Mouse (Mus musculus) MEL (cell line): ENCODE data around the gene Commd6. TPM values are rescaled to one million over a fixed set of nuclear protein-coding genes. Genes with fewer than 3 reads are reported as not detected.

Experiments used
- DNase-seq: peaks from one replicate; pipeline ENCODE4 v3.0.0; 2011; ENCODE audit warnings: low read depth, low spot score
- H3K27ac ChIP-seq: 2 replicates; pipeline ENCODE4 v1.5.1; 2012; ENCODE audit warnings: low read depth, mild to moderate bottlenecking, control low read depth, low read length, moderate library complexity; ENCODE audit not compliant: control insufficient read depth
- H3K27me3 ChIP-seq, 2 experiments: fragments of 150-350 bp in 1 of 2; sonication (generic) in 1 of 2; 2 replicates each; pipeline ENCODE4 v1.6.1; 2012; ENCODE audit warnings: low read length in 2 of 2, mild to moderate bottlenecking in 2 of 2, improper control_type of control experiment in 1 of 2, moderate library complexity in 1 of 2; ENCODE audit not compliant: insufficient read depth in 2 of 2, control insufficient read depth in 1 of 2
- H3K36me3 ChIP-seq, 2 experiments: 2 replicates each; pipeline ENCODE4 v1.6.1; 2012 to 2014; ENCODE audit warnings: low read length in 2 of 2, improper control_type of control experiment in 1 of 2, inconsistent platforms in 1 of 2, mild to moderate bottlenecking in 1 of 2; ENCODE audit not compliant: insufficient read depth in 2 of 2, control insufficient read depth in 1 of 2
- H3K4me1 ChIP-seq, 2 experiments: fragments of 150-350 bp in 1 of 2; sonication (generic) in 1 of 2; 2 replicates each; pipeline ENCODE4 v1.6.1; 2012; ENCODE audit warnings: low read length in 2 of 2, improper control_type of control experiment in 1 of 2, mild to moderate bottlenecking in 1 of 2; ENCODE audit not compliant: insufficient read depth in 2 of 2, control insufficient read depth in 1 of 2
- H3K4me3 ChIP-seq, 2 experiments: fragments of 150-350 bp in 1 of 2; sonication (generic) in 1 of 2; 2 replicates each; pipeline ENCODE4 v1.5.1; 2012; ENCODE audit warnings: low read depth in 2 of 2, low read length in 2 of 2, mild to moderate bottlenecking in 2 of 2, moderate library complexity in 2 of 2, control low read depth in 1 of 2, improper control_type of control experiment in 1 of 2; ENCODE audit not compliant: control insufficient read depth in 1 of 2, insufficient read depth in 1 of 2
- H3K79me2 ChIP-seq: 2 replicates; pipeline ENCODE4 v1.6.1; 2012; ENCODE audit warnings: mild to moderate bottlenecking, low read length, moderate library complexity; ENCODE audit not compliant: control insufficient read depth, poor library complexity, insufficient read depth
- H3K9ac ChIP-seq: 2 replicates; pipeline ENCODE4 v1.6.1; 2012; ENCODE audit warnings: low read depth, mild to moderate bottlenecking, control low read depth, low read length, moderate library complexity; ENCODE audit not compliant: control insufficient read depth, poor library complexity, severe bottlenecking
- H3K9me3 ChIP-seq: fragments of 150-350 bp; sonication (generic); replicated peaks from 2 replicates; pipeline ENCODE4 v1.6.1; 2012; ENCODE audit warnings: mild to moderate bottlenecking, low read length, improper control_type of control experiment, moderate library complexity; ENCODE audit not compliant: insufficient read depth
- BHLHE40 ChIP-seq: IDR thresholded peaks from 2 replicates; pipeline ENCODE4 v1.6.1; 2012; ENCODE audit warnings: low read depth, mild to moderate bottlenecking, inconsistent platforms, low read length, improper control_type of control experiment, borderline replicate concordance
- CHD1 ChIP-seq: IDR thresholded peaks from 2 replicates; pipeline ENCODE4 v1.6.1; 2012; ENCODE audit warnings: low read depth, mild to moderate bottlenecking, inconsistent platforms, low read length, improper control_type of control experiment
- CTCF ChIP-seq, 3 experiments: IDR thresholded peaks in 2 of 3; conservative IDR thresholded peaks in 1 of 3; 2 replicates each; pipeline ENCODE4 v1.5.1; 2011 to 2012; ENCODE audit warnings: low read length in 3 of 3, low read depth in 2 of 3, mild to moderate bottlenecking in 2 of 3, improper control_type of control experiment in 1 of 3, inconsistent platforms in 1 of 3, mixed read lengths in 1 of 3, moderate library complexity in 1 of 3; ENCODE audit not compliant: control insufficient read depth in 1 of 3, insufficient read depth in 1 of 3, poor library complexity in 1 of 3, severe bottlenecking in 1 of 3
- E2F4 ChIP-seq: IDR thresholded peaks from 2 replicates; pipeline ENCODE4 v1.6.1; 2011; ENCODE audit warnings: low read depth, low read length, improper control_type of control experiment, borderline replicate concordance
- ELF1 ChIP-seq: IDR thresholded peaks from 2 replicates; pipeline ENCODE4 v1.6.1; 2014; ENCODE audit warnings: low read depth, mild to moderate bottlenecking, inconsistent platforms, low read length, improper control_type of control experiment, moderate library complexity
- EP300 ChIP-seq, 2 experiments: IDR thresholded peaks; 2 replicates each; pipeline ENCODE4 v1.6.1; 2011; ENCODE audit warnings: improper control_type of control experiment in 2 of 2, low read length in 2 of 2, low read depth in 1 of 2, mild to moderate bottlenecking in 1 of 2
- ETS1 ChIP-seq: IDR thresholded peaks from 2 replicates; pipeline ENCODE4 v1.6.1; 2012; ENCODE audit warnings: low read depth, mild to moderate bottlenecking, inconsistent platforms, low read length, improper control_type of control experiment, moderate library complexity
- GABPA ChIP-seq: IDR thresholded peaks from 2 replicates; pipeline ENCODE4 v1.6.1; 2012; ENCODE audit warnings: low read depth, mild to moderate bottlenecking, inconsistent platforms, low read length, improper control_type of control experiment, moderate library complexity
- GATA1 ChIP-seq: IDR thresholded peaks from 2 replicates; pipeline ENCODE4 v1.6.1; 2011; ENCODE audit warnings: low read depth, low read length, improper control_type of control experiment
- HCFC1 ChIP-seq: IDR thresholded peaks from 2 replicates; pipeline ENCODE4 v1.6.1; 2012; ENCODE audit warnings: low read depth, mild to moderate bottlenecking, inconsistent platforms, low read length, improper control_type of control experiment, moderate library complexity
- JUND ChIP-seq: IDR thresholded peaks from 2 replicates; pipeline ENCODE4 v1.6.1; 2011; ENCODE audit warnings: low read depth, mild to moderate bottlenecking, improper control_type of control experiment, low read length
- KAT2A ChIP-seq: conservative IDR thresholded peaks from 2 replicates; pipeline ENCODE4 v1.6.1; 2012; ENCODE audit warnings: low read depth, low read length, improper control_type of control experiment, inconsistent platforms
- MAFK ChIP-seq: IDR thresholded peaks from 2 replicates; pipeline ENCODE4 v1.6.1; 2011; ENCODE audit warnings: low read depth, mild to moderate bottlenecking, low read length, improper control_type of control experiment, borderline replicate concordance
- MAX ChIP-seq: IDR thresholded peaks from 2 replicates; pipeline ENCODE4 v1.6.1; 2011; ENCODE audit warnings: low read length, improper control_type of control experiment
- MAZ ChIP-seq: IDR thresholded peaks from 2 replicates; pipeline ENCODE4 v1.6.1; 2012; ENCODE audit warnings: low read depth, mild to moderate bottlenecking, inconsistent platforms, low read length, improper control_type of control experiment
- MXI1 ChIP-seq: IDR thresholded peaks from 2 replicates; pipeline ENCODE4 v1.6.1; 2011; ENCODE audit warnings: mild to moderate bottlenecking, low read depth, low read length, improper control_type of control experiment
- MYB ChIP-seq: IDR thresholded peaks from 2 replicates; pipeline ENCODE4 v1.6.1; 2011; ENCODE audit warnings: mild to moderate bottlenecking, low read depth, low read length, improper control_type of control experiment
- NELFE ChIP-seq: IDR thresholded peaks from 2 replicates; pipeline ENCODE4 v1.6.1; 2011; ENCODE audit warnings: low read depth, low read length, improper control_type of control experiment
- NRF1 ChIP-seq: IDR thresholded peaks from 2 replicates; pipeline ENCODE4 v1.6.1; 2014; ENCODE audit warnings: low read depth, mild to moderate bottlenecking, inconsistent platforms, low read length, improper control_type of control experiment, moderate library complexity; ENCODE audit not compliant: poor library complexity, insufficient read depth, severe bottlenecking
- POLR2AphosphoS2 ChIP-seq: IDR thresholded peaks from 2 replicates; pipeline ENCODE4 v1.6.1; 2011; ENCODE audit warnings: low read length, improper control_type of control experiment
- POLR2AphosphoS5 ChIP-seq: IDR thresholded peaks from 2 replicates; pipeline ENCODE4 v1.6.1; 2012; ENCODE audit warnings: low read depth, borderline replicate concordance, mild to moderate bottlenecking, inconsistent platforms, low read length, moderate library complexity, mixed read lengths
- RAD21 ChIP-seq: IDR thresholded peaks from 2 replicates; pipeline ENCODE4 v1.6.1; 2011; ENCODE audit warnings: mild to moderate bottlenecking, low read depth, low read length, improper control_type of control experiment
- RCOR1 ChIP-seq: IDR thresholded peaks from 2 replicates; pipeline ENCODE4 v1.6.1; 2012; ENCODE audit warnings: low read depth, mild to moderate bottlenecking, inconsistent platforms, low read length, improper control_type of control experiment
- SIN3A ChIP-seq: IDR thresholded peaks from 2 replicates; pipeline ENCODE4 v1.6.1; 2012; ENCODE audit warnings: low read length, improper control_type of control experiment, inconsistent platforms
- SMC3 ChIP-seq: IDR thresholded peaks from 2 replicates; pipeline ENCODE4 v1.6.1; 2011; ENCODE audit warnings: low read depth, low read length, improper control_type of control experiment
- TAL1 ChIP-seq: IDR thresholded peaks from 2 replicates; pipeline ENCODE4 v1.6.1; 2012; ENCODE audit warnings: mild to moderate bottlenecking, inconsistent platforms, low read length, moderate library complexity, mixed read lengths
- TBP ChIP-seq: IDR thresholded peaks from 2 replicates; pipeline ENCODE4 v1.8.0; 2011; ENCODE audit warnings: low read depth, low read length, improper control_type of control experiment
- TCF12 ChIP-seq: IDR thresholded peaks from 2 replicates; pipeline ENCODE4 v1.6.1; 2014; ENCODE audit warnings: low read depth, mild to moderate bottlenecking, inconsistent platforms, low read length, improper control_type of control experiment, moderate library complexity
- UBTF ChIP-seq: IDR thresholded peaks from 2 replicates; pipeline ENCODE4 v1.6.1; 2012; ENCODE audit warnings: low read depth, mild to moderate bottlenecking, inconsistent platforms, low read length, improper control_type of control experiment, moderate library complexity, borderline replicate concordance; ENCODE audit not compliant: insufficient read depth
- USF1 ChIP-seq: IDR thresholded peaks from 2 replicates; pipeline ENCODE4 v1.6.1; 2014; ENCODE audit warnings: low read depth, mild to moderate bottlenecking, inconsistent platforms, low read length, improper control_type of control experiment, moderate library complexity
- USF2 ChIP-seq, 2 experiments: IDR thresholded peaks; 2 replicates each; pipeline ENCODE4 v1.6.1; 2011 to 2012; ENCODE audit warnings: improper control_type of control experiment in 2 of 2, low read length in 2 of 2, borderline replicate concordance in 1 of 2, inconsistent platforms in 1 of 2, low read depth in 1 of 2, mild to moderate bottlenecking in 1 of 2; ENCODE audit not compliant: insufficient read depth in 1 of 2
- ZC3H11A ChIP-seq: IDR thresholded peaks from 2 replicates; pipeline ENCODE4 v1.6.1; 2012; ENCODE audit warnings: low read depth, mild to moderate bottlenecking, inconsistent platforms, low read length, improper control_type of control experiment
- ZKSCAN1 ChIP-seq: IDR thresholded peaks from 2 replicates; pipeline ENCODE4 v1.6.1; 2012; ENCODE audit warnings: low read depth, mild to moderate bottlenecking, inconsistent platforms, low read length, improper control_type of control experiment, moderate library complexity
- ZMIZ1 ChIP-seq: IDR thresholded peaks from 2 replicates; pipeline ENCODE4 v1.6.1; 2012; ENCODE audit warnings: low read depth, mild to moderate bottlenecking, inconsistent platforms, low read length, improper control_type of control experiment, moderate library complexity
- ZNF384 ChIP-seq: IDR thresholded peaks from 2 replicates; pipeline ENCODE4 v1.6.1; 2012; ENCODE audit warnings: low read depth, mild to moderate bottlenecking, inconsistent platforms, low read length, improper control_type of control experiment
- polyA plus RNA-seq, 2 experiments: library from polyadenylated mRNA; stranded (reverse) in 1 of 2; unstranded in 1 of 2; fragments of >175 nt in 1 of 2; fragments of >200 nt in 1 of 2; gene quantifications; 2 replicates each; pipeline versions ENCODE4 v1.2.1 to v1.2.4; 2012; ENCODE audit warnings: low replicate concordance in 2 of 2, low read depth in 1 of 2; ENCODE audit not compliant: insufficient read length in 2 of 2, insufficient read depth in 1 of 2, missing spikeins in 1 of 2
- total RNA-seq: library from RNA; depleted of rRNA; stranded (reverse); fragments of 300-350 nt; gene quantifications from 2 replicates; pipeline ENCODE4 v1.2.3, GENCODE M21; 2012; rRNA removed

The Commd6 gene
- total RNA-seq (51.7 and 61.2 TPM in 2 replicates), polyA plus RNA-seq (10 to 100 TPM in 1 of 2 experiments, not detected in 1; 57.3 TPM)

DNA sequence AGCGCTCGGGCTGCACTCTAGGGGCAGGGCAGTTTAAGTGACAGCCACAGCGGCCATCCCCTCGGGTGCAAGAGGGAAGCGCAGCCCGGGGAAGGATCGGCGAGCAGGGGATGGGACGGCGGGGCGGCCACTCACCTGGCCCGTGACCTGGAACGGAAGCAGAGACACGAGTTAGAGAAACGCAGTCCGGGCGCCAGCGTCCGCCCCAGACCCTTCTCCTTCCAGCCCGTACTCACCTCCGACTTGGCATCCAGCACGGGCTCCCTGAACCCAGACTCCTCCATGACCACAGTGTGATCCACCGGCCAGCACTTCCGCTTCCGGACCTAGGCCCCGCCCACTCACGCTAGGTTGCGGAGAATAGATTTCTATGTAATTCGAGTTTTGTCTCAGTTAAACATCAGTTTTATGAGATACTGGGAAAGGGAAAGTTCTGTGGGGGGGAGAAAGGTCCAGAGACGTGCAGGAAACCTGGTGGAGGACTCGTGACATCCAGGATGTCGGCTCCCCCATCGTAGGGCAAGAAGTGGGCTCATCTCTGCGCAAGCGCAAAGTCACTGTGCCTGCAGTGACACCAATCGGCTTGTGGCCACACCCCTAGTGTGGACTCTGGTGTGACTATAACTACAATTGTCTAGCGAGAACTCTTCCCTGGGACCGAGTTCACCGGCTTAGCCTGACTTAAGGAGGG is at the start of gene Commd6:
Gene Commd6 (minus strand): TSS at position 534 of the 691 bp plus-strand sequence.
- Histone ChIP-seq H3K9ac (peak within 1 kb of the TSS; percentile 74), H3K27ac (peak within 1 kb of the TSS; percentile 83)
- peak; percentile 95 for DNase-seq
- TF ChIP-seq ZKSCAN1 (no peak), KAT2A (no peak; the same call in 1 of the 2 replicates), ZC3H11A (no peak), SIN3A (peak; percentile 78), GATA1 (no peak), ETS1 (no peak), HCFC1 (peak; percentile 82), BHLHE40 (no peak), USF2 (IDR thresholded peaks at IDR 0.05; ENCODE audit: borderline replicate concordance in 1 of 2, insufficient read depth in 1 of 2, low read depth in 1 of 2, low read length in 2 of 2) (no peak), CHD1 (0 out of 2 replicates have a peak, but pooled peaks have one; percentile 12), ZMIZ1 (peak; percentile 30; the same call in 1 of the 2 replicates), USF1 (peak; percentile 26; the same call in 1 of the 2 replicates), MAX (peak; percentile 12; the same call in 1 of the 2 replicates), POLR2AphosphoS2 (peak; percentile 82), NRF1 (peak; percentile 93), EP300 (IDR thresholded peaks at IDR 0.05; ENCODE audit: low read depth in 1 of 2, low read length in 2 of 2) (no peak), SMC3 (no peak), TBP (peak; percentile 51; the same call in 1 of the 2 replicates), MAFK (no peak), RCOR1 (no peak), UBTF (0 out of 2 replicates have a peak, but pooled peaks have one; percentile 45), POLR2AphosphoS5 (no peak), ELF1 (peak; percentile 95), JUND (no peak), TAL1 (no peak), CTCF (IDR thresholded peaks at IDR 0.05 in 2 of 3, conservative IDR thresholded peaks at IDR 0.05 in 1 of 3; ENCODE audit: control insufficient read depth in 1 of 3, insufficient read depth in 1 of 3, low read depth in 2 of 3, low read length in 3 of 3, poor library complexity in 1 of 3, severe bottlenecking in 1 of 3) (no peak), NELFE (peak; percentile 81), MAZ (no peak), TCF12 (peak; percentile 8; the same call in 1 of the 2 replicates), RAD21 (no peak), GABPA (no peak), ZNF384 (no peak), MYB (no peak), MXI1 (peak; percentile 31; the same call in 1 of the 2 replicates), E2F4 (no peak)

More for the DNA sequence above, at the start of gene Commd6:
- Histone ChIP-seq H3K4me1 (peaks cover 0 to 2% of the 10 kb centered on the region in 2 experiments; a peak in 2 of 4 replicates), H3K79me2 (peaks cover 9% of the 10 kb centered on the region), H3K36me3 (peaks cover 0 to 9% of the 10 kb centered on the region in 2 experiments; a peak in 2 of 4 replicates), H3K27me3 (no peaks in the 10 kb centered on the region; a peak in 2 of 4 replicates), H3K9me3 (no peaks in the 10 kb centered on the region), H3K4me3 (peak within 1 kb of the TSS; percentile 85 to 97)
